Mouse (Mus musculus): ENCODE measurements around the gene 1700122O11Rik.

The 1700122O11Rik gene

DNA sequence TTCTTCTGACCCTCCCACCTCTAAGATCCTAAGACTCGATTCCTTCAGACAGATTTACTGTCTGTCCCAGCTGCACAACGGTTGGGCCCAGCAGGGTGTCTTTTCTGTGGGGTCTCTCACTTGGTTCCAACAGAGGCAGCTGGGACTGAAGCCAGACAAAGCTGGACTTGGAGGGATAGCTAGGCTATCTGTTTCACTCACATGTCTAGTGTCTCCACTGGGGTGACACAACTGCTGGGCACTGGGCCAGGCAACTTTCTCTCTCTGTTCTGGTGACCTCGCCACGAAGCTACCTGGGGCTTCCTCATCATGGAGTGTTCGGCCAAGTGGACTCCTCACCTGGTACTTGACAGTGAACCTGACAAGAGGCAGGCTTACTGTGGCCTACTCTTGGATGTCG lies 10.4 kb downstream of the 1700122O11Rik start:
- no peak for DNase-seq

DNA sequence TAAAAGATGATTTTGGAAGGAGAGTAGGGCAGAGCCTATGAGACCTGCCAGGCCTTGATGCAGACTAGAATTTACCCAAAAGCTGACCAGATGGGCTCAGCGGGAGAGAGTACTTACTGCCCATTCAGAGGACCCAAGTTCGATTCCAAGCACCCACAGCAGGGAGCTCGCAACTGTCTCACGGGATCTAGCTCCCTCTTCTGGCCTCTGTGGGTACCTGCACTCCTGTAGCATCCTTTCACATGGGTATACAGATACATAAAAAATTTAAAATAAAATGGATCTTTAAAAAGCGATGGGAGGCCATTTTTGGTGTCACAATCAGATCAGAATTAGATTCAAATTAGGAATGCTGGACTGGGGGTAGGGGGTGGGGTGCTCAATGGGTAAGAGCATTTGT lies 11.1 kb downstream of the 1700122O11Rik start:
- no peak for DNase-seq

DNA sequence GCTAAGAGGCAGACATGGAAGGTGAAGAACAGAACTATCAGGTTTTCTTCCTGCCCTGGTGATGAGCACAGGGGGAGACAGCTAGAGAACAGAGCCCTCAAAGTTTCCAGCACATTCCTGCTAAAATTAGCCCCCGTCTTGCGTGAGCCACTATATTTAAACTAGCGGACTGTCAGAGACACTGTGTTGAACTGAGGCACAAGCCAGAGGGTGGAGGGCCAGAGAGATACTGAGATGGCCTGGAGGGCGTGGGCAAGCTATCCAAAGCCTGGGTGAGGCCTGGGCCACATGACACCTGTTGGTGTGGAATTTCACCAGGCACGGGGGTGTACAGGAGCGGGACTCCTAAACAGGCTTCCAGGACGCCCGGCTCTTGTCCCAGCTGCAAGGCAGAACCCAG lies 14.0 kb downstream of the 1700122O11Rik start:
- no peak for DNase-seq

DNA sequence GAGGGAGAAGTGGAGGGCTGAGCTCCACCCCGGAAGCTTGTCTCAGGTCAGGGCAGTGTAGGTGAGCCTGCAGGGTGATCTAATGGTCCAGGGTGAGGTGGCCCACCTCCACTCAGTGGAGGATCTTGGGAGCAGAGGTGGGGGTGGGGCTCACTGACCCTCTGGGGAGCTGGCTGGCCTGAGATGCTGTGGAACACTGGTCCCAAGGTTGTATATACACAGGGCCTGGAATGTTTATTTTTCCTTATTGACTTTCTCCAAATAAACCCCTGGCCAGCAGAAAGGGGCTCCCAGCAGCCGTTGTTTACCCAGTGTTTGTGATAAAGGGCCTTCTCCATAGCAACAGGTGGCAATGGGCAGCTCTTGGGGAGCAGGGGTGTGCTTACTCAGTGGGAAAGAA lies 18.5 kb downstream of the 1700122O11Rik start:
- no peak for DNase-seq

DNA sequence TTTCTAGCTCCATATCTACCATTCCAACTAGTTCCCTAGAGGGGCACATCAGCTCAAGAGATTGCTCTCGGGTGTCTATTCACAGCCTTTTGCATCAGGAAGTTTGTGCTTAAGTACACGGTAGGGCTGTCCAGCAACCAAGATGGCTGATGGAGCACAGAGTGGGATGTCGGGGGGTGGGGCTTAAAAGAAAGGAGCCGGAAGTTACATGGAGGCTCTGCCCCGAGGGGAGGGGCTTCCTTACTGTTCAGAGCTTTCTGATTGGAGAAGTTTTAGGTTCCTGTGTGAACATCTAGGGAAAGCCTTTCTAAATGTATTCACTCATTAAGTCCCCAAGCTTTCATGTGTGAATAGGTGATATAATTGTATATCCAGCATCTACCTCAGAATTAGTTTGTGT lies 21.5 kb downstream of the 1700122O11Rik start:
- DNase-seq: no peak

- no peak for DNase-seq
Observed at GRCm38 (mm10) chr17:48012561-48012960, 25.5 kb downstream of the 1700122O11Rik start.

DNA sequence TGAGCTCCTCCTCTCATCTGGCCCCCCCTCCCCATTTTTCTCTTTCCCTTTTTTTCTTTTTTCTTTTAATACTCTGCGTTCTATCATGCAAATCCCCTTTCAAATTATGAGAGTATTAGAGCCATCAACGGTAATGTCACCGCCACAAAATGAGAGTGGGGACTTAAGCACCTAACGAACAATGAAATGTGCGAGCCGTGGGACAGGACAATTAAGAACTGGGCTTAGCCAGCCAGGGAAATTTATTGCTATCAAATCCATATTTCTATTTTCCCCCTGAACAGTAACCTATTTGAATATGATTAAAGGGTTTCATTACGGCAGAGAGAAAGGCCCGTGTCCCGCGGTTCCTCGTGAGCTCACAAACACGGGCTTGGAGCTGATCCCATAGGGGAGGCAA lies 27.0 kb downstream of the 1700122O11Rik start:
- DNase-seq: no peak

- no peak for DNase-seq
Observed at GRCm38 (mm10) chr17:48010283-48010682, 27.8 kb downstream of the 1700122O11Rik start.

- no peak for DNase-seq
Observed at GRCm38 (mm10) chr17:48005816-48006215, 32.3 kb downstream of the 1700122O11Rik start.

GRCm38 (mm10) chr17:48005091-48005490 lies 33.0 kb downstream of the 1700122O11Rik start:
- no peak for DNase-seq

DNA sequence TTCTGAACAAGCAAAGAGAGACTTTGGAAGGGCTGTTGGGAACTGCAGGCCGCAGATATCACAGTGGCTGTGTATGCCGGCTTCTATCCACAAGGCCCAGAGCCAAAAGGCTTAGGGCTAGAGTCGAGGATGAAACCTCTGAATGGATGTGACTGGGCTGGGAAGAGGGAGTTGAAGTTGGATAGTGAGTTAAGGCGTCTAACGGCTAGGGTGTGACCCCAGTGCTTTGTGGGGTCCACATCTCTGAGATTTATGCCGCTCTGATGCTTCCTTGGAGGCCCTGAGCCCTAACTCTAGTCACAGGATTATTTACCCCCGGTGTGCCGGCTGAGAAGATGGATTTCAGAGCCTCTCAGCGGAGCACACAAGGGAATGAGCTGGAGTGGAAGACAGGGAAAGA lies 33.5 kb downstream of the 1700122O11Rik start:
- no peak for DNase-seq

GRCm38 (mm10) chr17:48002486-48002885 lies 35.6 kb downstream of the 1700122O11Rik start:
- DNase-seq: no peak

DNA sequence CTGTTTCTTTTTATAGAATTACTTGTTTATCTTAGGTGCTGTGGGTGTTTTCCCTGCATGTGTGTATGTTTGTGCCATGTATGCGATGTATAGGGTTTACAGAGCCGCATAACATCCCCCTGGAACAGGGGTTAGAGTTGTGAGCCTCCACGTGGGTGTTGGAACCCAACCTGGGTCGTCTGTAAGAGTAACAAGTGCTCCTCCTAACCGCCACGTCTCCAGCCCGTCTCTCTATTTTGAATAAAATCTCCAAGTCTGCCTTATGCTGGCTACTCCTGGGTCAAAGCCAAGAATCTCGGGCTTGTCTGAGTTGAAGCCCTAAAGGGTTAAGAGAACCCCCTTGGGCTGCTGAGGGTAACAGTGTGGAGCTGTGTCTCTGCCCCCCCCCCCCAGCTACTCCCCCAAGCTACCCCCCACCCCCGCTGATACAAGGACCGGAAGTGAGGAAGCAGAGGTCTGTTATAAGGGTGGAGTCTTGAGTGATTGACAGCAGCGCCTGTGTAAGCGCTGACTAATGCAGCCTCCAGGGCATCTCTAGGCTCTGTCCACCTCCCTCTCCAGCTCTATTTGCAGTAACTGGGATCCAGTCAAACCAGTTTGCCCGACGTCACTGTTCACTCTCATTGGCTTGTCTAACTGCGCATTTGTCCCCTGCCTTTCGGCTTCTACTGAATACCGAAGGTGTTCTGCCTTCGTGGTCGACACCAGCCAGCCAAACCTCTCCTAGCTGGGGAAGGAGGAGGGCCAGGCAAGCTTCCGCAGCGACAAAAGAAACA lies 36.3 kb downstream of the 1700122O11Rik start:
- peak; percentile 19 for DNase-seq

- no peak for DNase-seq
Observed at GRCm38 (mm10) chr17:48001157-48001556, 36.9 kb downstream of the 1700122O11Rik start.

DNA sequence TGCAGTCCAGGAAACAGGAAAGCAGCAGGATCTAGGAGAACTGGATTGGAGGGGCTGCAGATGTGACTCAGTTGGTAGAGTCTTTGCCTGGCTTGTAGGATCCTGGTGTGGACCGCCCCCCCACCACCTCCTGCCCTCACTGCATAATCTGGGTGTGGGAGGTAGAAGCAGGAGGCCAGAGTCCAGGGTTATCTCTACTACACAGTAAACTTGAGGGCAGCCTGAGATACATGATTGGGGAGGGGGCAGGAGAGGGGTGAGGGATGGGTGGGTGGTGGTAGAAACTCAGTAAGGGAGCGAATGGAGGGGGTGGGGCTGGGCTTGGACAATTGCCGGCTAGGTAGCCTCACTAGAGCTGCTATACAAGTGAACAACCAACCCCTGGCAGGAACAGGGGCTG lies 38.3 kb downstream of the 1700122O11Rik start:
- DNase-seq: no peak

DNA sequence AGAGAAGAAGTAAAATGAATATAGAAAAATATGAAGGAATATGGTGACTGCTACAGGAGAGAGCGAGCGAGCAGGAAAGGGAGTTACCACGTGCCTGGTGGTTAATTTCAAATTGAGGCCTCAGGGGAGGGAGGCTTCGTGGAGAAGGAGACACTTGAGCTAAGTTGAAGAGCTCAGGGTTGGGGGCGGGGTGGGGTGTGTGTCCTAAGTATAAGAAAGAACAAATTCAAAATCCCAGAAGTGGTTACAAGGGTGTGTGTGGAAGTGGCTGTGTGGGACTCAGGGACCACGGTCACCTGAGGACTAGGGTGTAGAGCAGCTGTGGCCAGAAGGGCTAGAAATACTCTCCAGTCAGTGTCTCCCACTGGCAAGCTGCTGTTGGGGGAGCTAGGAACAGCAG lies 38.7 kb downstream of the 1700122O11Rik start:
- DNase-seq: no peak

- DNase-seq: no peak
Observed at GRCm38 (mm10) chr17:47997806-47998205, 40.3 kb downstream of the 1700122O11Rik start.

- DNase-seq: no peak
Observed at GRCm38 (mm10) chr17:47990392-47991123, 47.5 kb downstream of the 1700122O11Rik start.

- DNase-seq: no peak
Observed at GRCm38 (mm10) chr17:47989951-47990378, 48.1 kb downstream of the 1700122O11Rik start.

DNA sequence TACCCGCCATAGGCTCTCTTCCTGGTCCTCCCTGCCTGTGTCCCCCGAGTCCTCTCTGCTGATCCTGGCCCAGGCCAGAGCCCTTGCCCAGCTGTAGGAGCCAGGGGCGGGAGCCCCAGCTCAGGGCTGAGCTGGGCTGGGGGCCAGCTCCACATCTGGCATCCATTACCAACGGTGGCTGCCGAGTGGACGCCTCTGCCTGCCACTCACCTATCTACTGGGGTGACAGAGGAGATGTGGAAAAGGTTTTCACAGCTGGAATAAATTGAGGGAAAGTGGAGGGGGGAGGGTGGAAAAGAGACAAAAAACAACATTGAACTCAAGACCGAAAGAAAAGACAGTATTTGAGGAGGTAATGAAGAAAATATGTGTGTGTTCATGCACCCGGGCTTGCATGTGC lies 49.3 kb downstream of the 1700122O11Rik start:
- no peak for DNase-seq

GRCm38 (mm10) chr17:47988074-47988473 lies 50.0 kb downstream of the 1700122O11Rik start:
- DNase-seq: no peak

All from cerebellum, adult 8-10 months (tissue).